40 mouse cellular contexts compared by ENCODE assay signal in the genomic region with DNA sequence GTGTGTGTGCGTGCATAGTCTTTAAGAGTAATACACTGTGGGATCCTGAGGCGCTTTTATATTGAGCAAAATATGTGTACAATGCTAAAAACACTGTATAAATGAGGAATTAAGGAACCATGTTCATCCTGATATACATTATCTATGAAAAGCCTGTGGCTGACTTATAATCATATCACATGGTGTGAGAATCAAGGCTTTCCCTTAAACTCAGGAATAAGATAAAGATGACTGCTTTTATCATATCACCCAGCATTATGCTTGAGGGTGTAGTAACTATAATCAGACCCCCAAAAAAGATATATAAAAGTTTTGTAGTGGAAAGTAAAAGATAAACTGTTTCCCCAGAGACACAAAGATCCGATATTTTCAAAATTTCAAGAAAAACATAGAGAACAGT. TPM values are rescaled to one million over a fixed set of nuclear protein-coding genes. Genes with fewer than 3 reads are reported as not detected.
"Had no signal": no experiment of that assay in that cellular context is flagged by ENCODE, and none has a peak within 500 bp of the region (broad histone marks: within the 10 kb centered on the region; RNA-seq: fewer than 3 reads in every experiment).

No protein-coding gene starts in this region.

- H3K9me3 ChIP-seq: heart, embryonic 12.5 days; heart, embryonic 15.5 days; hindbrain, embryonic 10.5 days; hindbrain, embryonic 12.5 days; hindbrain, embryonic 13.5 days; hindbrain, embryonic 15.5 days; intestine, embryonic 15.5 days; kidney, embryonic 15.5 days had no signal

- H3K27ac ChIP-seq: heart, embryonic 13.5 days; heart, embryonic 15.5 days; hindbrain, embryonic 10.5 days; hindbrain, embryonic 12.5 days; hindbrain, embryonic 13.5 days; hindbrain, embryonic 14.5 days; hindbrain, embryonic 15.5 days; hindbrain, postnatal 0 days; intestine, embryonic 15.5 days; kidney, embryonic 15.5 days; kidney, postnatal 0 days; layer of hippocampus, adult 2 months; left cerebral cortex, adult 2 months had no signal

- H3K4me3 ChIP-seq: heart, embryonic 12.5 days; heart, embryonic 13.5 days; heart, embryonic 15.5 days; hindbrain, embryonic 10.5 days; hindbrain, embryonic 12.5 days; hindbrain, embryonic 13.5 days; hindbrain, embryonic 15.5 days; intestine, embryonic 15.5 days; kidney, embryonic 15.5 days; layer of hippocampus, adult 2 months; left cerebral cortex, adult 2 months had no signal

- H3K36me3 ChIP-seq: heart, embryonic 12.5 days; heart, embryonic 13.5 days; heart, embryonic 15.5 days; hindbrain, embryonic 10.5 days; hindbrain, embryonic 12.5 days; hindbrain, embryonic 13.5 days; hindbrain, embryonic 15.5 days; intestine, embryonic 15.5 days; kidney, embryonic 15.5 days had no signal

- DNase-seq: heart, postnatal 10 days; heart, postnatal 14 days; heart, postnatal 36 days; heart, postnatal 4 days; kidney, adult 11 months; kidney, adult 18-20 months; kidney, adult 2 months; kidney, adult 8-10 months; kidney, adult 9 months; kidney, postnatal 10 days; kidney, postnatal 14 days; kidney, postnatal 25 days; kidney, postnatal 36 days; kidney, postnatal 4 days; layer of hippocampus, adult 9-11 months; layer of hippocampus, postnatal 36 days had no signal

- H3K27me3 ChIP-seq: heart, embryonic 12.5 days; hindbrain, embryonic 13.5 days; hindbrain, embryonic 15.5 days; intestine, embryonic 15.5 days had no signal

- H3K9ac ChIP-seq: heart, embryonic 12.5 days; heart, embryonic 13.5 days; heart, embryonic 15.5 days; hindbrain, embryonic 12.5 days; hindbrain, embryonic 13.5 days; hindbrain, embryonic 14.5 days; hindbrain, embryonic 15.5 days; intestine, embryonic 15.5 days; kidney, embryonic 15.5 days had no signal

- H3K4me1 ChIP-seq: heart, embryonic 12.5 days; heart, embryonic 13.5 days; heart, embryonic 15.5 days; hindbrain, embryonic 10.5 days; hindbrain, embryonic 12.5 days; hindbrain, embryonic 13.5 days; hindbrain, embryonic 15.5 days; intestine, embryonic 15.5 days; kidney, embryonic 15.5 days had no signal

RNA-seq across cellular contexts. Expression of a gene that starts 39.0 kb away (rescaled TPM):
- total RNA-seq: heart, postnatal 10 days; heart, postnatal 14 days; heart, postnatal 25 days; heart, postnatal 36 days; heart, postnatal 4 days; hematopoietic stem cell, adult 5-6 weeks had no signal
- polyA plus RNA-seq: heart, embryonic 11.5 days; heart, embryonic 13.5 days; heart, embryonic 14.5 days; heart, postnatal 0 days; hindbrain, embryonic 12.5 days; hindbrain, embryonic 13.5 days; inflammation-experienced regulatory T-cells, adult 6 months; intestine, embryonic 14.5 days; intestine, embryonic 16.5 days; kidney, adult 2 months; kidney, embryonic 14.5 days; kidney, postnatal 0 days; large intestine, adult 2 months had no signal
